Mouse (Mus musculus): ENCODE results near the gene Acadvl.
A peak's percentile ranks its signal among the peaks of the same experiment; 100 is the strongest.

Acadvl gene

GRCm38 (mm10) chr11:70014880-70015558 lies at the start of gene Acadvl:
Acadvl (minus strand) TSS chr11:70015411.
- peak; percentile 86 for DNase-seq (ENCODE audit: low spot score)

GRCm38 (mm10) chr11:70063053-70063452 lies 47.8 kb upstream of the Acadvl start:
- no peak for DNase-seq (ENCODE audit: low spot score)

- DNase-seq (ENCODE audit: low spot score): no peak
Measured at GRCm38 (mm10) chr11:70059930-70060329, 44.7 kb upstream of the Acadvl start.

GRCm38 (mm10) chr11:70057805-70058204 lies 42.6 kb upstream of the Acadvl start:
- no peak for DNase-seq (ENCODE audit: low spot score)

- peak; percentile 88 for DNase-seq (ENCODE audit: low spot score)
Measured at GRCm38 (mm10) chr11:70055618-70056214, 40.5 kb upstream of the Acadvl start.

- no peak for DNase-seq (ENCODE audit: low spot score)
Measured at GRCm38 (mm10) chr11:70053898-70054570, 38.8 kb upstream of the Acadvl start, which contains the start of gene Asgr1. Asgr1 (plus strand) TSS chr11:70054085.

- no peak for DNase-seq (ENCODE audit: low spot score)
Measured at GRCm38 (mm10) chr11:70053156-70053555, 37.9 kb upstream of the Acadvl start.

DNA sequence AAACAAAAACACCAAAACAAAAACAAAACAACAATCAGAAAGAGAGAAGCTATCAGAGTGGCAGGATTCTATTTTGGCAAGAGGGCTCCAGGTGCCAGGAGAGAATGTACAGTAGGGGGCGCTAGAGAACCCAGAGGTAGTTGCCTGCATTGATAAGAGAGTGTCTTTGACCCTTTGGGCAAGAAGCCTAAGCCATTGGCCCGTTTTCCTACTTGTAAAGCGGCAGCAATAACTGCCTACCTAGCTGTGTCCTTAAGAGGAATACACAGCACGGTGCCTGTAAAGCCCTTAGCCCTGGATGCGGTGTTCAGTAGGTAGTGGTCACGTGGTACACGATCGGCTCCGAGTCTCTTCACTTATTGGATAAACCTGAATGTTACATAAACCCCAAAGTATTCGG lies 34.6 kb upstream of the Acadvl start:
- no peak for DNase-seq (ENCODE audit: low spot score)

GRCm38 (mm10) chr11:70049366-70049765 lies 34.2 kb upstream of the Acadvl start:
- DNase-seq (ENCODE audit: low spot score): no peak

DNA sequence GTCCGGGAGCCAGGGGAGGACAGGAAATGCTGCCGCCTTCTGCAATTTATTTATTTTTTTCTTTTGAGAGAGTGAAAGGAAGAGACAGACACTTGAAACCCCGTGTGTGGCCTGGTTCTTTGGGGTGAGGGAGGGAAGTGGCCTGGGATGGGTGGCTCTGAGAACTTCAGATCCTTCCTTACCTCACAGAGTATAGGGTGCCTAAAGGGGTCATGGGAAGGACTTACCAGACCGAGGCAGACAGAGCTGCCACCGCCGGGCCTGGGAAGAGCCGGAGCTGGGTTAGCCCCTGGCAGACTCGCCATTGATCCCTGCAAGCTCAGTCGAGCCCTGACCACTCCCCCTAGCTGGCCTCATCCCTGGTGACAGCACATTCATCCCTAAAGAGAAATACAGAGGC lies 30.2 kb upstream of the Acadvl start:
- no peak for DNase-seq (ENCODE audit: low spot score)

GRCm38 (mm10) chr11:70043665-70044064 lies 28.5 kb upstream of the Acadvl start:
- DNase-seq (ENCODE audit: low spot score): no peak

DNA sequence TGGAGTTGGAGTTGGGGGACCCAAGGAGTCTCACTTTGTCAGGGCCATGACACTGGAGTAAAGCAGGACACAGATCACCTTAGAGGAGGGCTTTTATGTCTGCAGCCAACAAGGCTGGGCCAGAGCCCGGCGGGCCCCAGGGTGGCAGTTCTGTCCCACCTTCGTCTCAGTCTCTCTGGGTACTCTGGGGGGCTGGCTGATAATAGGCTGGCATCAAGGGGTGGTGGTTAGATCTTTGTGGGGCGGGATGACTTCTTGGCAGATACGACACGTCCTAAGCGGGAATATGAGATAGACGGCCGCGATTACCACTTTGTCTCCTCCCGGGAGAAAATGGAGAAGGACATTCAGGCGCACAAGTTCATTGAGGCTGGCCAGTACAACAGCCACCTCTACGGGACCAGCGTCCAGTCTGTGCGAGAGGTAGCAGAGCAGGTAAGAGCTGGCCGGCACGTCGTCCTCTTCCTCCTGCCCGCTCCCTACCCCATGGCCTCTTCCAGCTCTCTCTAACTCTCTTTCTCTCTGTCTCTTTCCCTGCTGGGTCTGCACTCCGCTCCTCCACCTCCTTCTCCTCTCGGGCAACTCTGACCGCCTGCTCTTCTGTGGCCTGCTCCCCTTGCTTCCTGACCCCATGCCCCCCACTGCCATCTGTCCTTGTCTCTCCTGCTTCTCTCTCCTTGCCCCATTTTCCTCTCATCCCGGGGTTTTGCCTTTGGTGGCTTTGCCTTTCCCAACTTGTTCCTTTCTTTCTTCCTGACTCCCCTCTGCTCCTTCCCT lies 27.3 kb upstream of the Acadvl start:
- DNase-seq (ENCODE audit: low spot score): no peak

- no peak for DNase-seq (ENCODE audit: low spot score)
Measured at GRCm38 (mm10) chr11:70040184-70040583, 25.0 kb upstream of the Acadvl start.

DNA sequence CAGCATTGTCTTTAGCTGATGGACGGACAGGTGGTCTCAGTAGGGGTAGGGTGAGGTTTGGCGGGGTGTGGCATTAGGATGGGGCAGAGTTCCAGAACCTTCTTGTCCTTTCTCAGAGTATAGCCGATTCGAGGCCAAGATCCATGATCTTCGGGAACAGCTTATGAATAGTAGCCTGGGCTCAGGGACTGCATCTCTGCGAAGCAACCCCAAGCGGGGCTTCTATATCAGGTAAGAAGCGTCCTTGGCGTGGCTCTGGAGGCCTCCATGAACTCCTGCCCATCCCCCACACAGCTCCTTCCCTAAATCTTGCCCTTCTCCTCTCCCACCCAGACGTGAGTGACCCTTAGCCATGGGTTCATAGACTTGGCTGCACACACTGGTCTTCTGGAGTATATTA lies 24.4 kb upstream of the Acadvl start:
- no peak for DNase-seq (ENCODE audit: low spot score)

DNA sequence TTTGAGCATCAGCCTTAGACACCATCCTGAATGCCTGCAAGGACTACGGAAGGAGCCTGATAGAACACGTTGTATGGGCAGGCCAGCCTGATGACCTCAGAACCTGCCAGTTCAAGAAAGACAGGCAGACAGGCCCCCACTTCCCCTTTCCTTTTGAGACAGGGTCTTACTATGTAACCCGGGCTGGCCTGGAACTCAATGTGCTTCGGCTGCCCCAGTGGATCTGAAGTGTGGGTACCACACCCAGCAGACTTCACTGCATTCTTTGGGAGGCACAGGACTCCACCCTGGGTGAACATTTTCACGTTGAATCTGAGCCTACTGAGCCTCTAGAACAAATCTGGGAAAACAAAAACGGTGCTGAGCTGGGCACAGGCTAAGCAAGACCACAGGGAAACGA lies 23.0 kb upstream of the Acadvl start:
- no peak for DNase-seq (ENCODE audit: low spot score)

DNA sequence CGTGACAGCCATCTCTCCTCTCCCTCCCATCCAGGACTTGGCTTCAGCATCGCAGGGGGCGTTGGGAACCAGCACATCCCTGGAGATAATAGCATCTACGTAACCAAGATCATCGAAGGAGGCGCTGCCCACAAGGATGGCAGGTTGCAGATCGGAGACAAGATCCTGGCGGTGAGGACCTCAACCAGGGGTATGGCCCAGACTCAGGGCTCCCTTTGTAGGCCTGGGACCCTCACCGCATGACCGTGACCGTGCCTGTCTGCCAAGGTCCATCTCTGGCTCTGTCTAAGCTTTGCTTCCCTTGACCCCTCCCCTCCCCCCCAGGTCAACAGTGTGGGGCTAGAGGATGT lies 16.1 kb upstream of the Acadvl start:
- DNase-seq (ENCODE audit: low spot score): no peak

DNA sequence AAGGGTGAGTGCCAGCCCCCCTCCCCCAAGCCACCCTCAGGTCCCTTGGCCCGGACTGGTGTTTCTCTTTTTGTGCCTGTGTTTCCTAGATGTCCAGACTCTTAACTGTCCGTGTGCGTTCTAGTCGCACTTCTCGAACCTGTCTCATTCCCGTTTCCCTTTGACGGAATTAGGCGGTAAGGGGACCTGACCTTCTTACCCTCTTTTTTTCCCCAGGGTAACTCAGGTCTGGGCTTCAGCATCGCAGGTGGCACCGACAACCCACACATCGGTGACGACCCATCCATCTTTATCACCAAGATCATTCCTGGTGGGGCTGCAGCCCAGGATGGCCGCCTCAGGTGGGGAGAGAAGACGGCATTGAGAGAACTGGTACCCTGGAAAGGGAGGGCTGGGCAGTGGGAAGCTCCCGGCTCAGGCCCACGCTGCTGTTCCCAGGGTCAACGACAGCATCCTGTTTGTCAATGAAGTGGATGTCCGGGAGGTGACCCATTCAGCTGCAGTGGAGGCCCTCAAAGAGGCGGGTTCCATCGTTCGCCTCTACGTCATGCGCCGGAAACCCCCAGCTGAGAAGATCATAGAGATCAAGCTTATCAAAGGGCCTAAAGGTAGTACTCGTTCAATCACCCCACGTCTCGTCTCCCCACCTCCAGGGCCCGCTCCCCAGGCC lies 15.6 kb upstream of the Acadvl start:
- no peak for DNase-seq (ENCODE audit: low spot score)

- DNase-seq (ENCODE audit: low spot score): no peak
Measured at GRCm38 (mm10) chr11:70029829-70030550, 14.8 kb upstream of the Acadvl start.

- peak; percentile 98 for DNase-seq (ENCODE audit: low spot score)
Measured at GRCm38 (mm10) chr11:70029130-70029801, 14.1 kb upstream of the Acadvl start.

DNA sequence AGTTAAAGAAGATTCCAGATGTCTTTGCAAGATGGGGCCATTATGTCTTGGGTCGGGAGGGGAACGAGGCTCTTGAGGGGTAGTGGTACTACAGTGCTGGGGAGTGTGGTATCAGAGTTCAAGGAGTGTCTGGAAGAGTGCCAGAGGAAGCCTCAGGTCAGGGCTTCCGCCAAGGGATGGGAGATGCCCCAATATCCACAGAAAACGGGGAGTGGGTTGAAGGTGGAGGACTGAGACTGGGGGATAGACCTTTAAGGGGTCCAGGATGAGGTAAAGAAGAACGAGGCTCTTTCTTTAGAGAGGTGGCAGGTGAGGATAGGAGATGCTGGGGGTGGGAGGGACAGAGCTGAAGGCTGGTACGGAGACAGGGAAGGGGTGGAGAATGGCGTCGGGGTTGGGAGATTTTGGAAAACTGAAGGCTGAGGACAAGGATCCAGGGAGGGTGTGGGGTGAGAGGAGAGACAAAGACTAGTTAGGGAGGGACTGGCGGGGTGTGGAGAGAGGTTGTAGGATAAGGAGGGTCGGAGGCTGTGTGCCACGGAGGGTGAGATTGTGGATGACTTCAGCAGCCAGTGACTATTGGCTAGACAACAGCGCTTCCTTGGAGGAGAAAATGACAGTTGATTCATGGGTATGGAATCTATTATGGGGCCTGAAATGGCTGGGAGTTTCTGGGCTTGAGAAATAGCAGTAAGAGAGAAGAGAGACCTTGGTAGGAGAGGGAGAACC lies 13.4 kb upstream of the Acadvl start:
- no peak for DNase-seq (ENCODE audit: low spot score)
